Mouse (Mus musculus): Measurements from ENCODE around the gene Foxo1. TPM values are rescaled to one million over a fixed set of nuclear protein-coding genes. Genes with fewer than 3 reads are reported as not detected.
A peak's percentile ranks its signal among the peaks of the same experiment; 100 is the strongest.

Foxo1 gene
- polyA plus RNA-seq, 1 experiment from 2014 or later, result 4.3 TPM

DNA sequence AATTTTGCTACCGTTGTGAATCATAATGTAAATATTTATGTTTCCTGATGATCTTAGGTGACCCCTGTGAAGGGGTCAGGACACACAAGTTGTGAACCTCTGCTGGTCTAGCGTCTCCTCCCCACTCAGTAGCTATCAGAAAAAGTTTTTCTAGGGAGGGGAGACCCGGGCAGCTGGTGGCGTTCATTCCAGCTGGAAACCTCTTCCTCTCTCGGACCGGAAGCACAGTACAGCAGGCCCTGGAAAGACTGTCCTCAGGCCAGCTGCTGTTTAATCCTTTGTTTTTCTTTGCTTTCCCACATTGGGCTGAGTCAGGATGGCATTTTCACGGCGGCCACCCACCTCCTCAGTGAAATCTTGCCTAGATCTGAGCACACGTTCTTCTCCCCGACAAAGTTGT, 125.0 kb downstream of the Foxo1 start:
- Histone ChIP-seq H3K9me3 (no peaks in the 10 kb centered on the region), H3K4me3 (no peak overlapping the region), H3K27ac (no peak overlapping the region), H3K27me3 (replicated peaks) (no peaks in the 10 kb centered on the region), H3K9ac (no peak overlapping the region), H3K4me2 (replicated peaks) (no peak overlapping the region), H3K4me1 (no peaks in the 10 kb centered on the region), H3K36me3 (no peaks in the 10 kb centered on the region)
- ATAC-seq (ENCODE audit: low FRiP score, low read depth), result no peak
- WGBS, result 77% methylated on average over 10 of the region's 10 CpGs

DNA sequence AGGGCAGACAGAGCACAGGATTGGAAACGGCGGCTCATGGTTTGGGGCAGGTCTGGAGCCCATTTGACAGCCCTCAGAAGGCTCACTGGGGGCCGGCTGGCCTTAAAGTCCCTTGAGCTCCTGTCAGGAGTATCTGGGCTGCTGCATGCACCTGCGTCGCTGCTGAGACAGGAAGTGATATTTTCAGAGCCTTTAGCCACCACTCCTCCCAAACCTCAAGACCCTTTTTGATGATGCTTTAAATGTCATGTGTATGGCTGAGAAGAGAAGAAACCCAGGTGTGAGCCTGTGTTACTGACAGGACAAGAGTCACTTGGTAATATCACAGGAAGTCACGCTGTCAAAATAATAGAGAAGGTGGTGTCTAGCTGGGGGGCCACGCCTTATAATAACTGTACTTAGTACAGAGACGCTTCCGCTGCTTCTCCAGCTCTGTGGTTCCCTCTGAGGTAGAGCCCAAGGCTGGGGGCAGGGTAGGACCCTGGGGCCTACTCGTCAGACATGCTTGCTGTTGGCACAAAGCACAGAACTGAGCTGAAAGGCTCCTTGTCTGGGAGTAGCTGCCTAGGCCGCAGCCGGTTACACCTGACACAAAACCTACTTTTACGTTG, 128.1 kb downstream of the Foxo1 start:
- Histone ChIP-seq H3K27ac (no peak overlapping the region), H3K4me3 (no peak overlapping the region), H3K9me3 (no peaks in the 10 kb centered on the region), H3K4me2 (replicated peaks) (no peak overlapping the region), H3K27me3 (replicated peaks) (peaks cover 4% of the 10 kb centered on the region; the same call in 1 of the 2 replicates), H3K4me1 (peaks cover 6% of the 10 kb centered on the region), H3K36me3 (no peaks in the 10 kb centered on the region), H3K9ac (no peak overlapping the region)
- ATAC-seq (ENCODE audit: low FRiP score, low read depth), result no peak
- 87% methylated on average over 13 of the region's 13 CpGs for WGBS

- Histone ChIP-seq H3K9ac (no peak overlapping the region), H3K27me3 (replicated peaks) (peaks cover 4% of the 10 kb centered on the region; the same call in 1 of the 2 replicates), H3K4me3 (no peak overlapping the region), H3K9me3 (no peaks in the 10 kb centered on the region), H3K27ac (no peak overlapping the region), H3K4me1 (peaks cover 12% of the 10 kb centered on the region), H3K36me3 (no peaks in the 10 kb centered on the region), H3K4me2 (replicated peaks) (no peak overlapping the region)
- ATAC-seq (ENCODE audit: low FRiP score, low read depth), result no peak
- 72% methylated on average over 10 of the region's 10 CpGs for WGBS
Measured at GRCm38 (mm10) chr3:52396951-52397615, 128.9 kb downstream of the Foxo1 start.

- 79% methylated on average over 8 of the region's 8 CpGs for WGBS
- no peak for ATAC-seq (ENCODE audit: low FRiP score, low read depth)
- no peak overlapping the region for H3K4me3 ChIP-seq
- H3K4me1 ChIP-seq, result peaks cover 12% of the 10 kb centered on the region
- no peak overlapping the region for H3K27ac ChIP-seq
- peaks cover 4% of the 10 kb centered on the region; the same call in 1 of the 2 replicates for H3K27me3 ChIP-seq (replicated peaks)
- no peak overlapping the region for H3K9ac ChIP-seq
- no peaks in the 10 kb centered on the region for H3K9me3 ChIP-seq
- H3K36me3 ChIP-seq, result no peaks in the 10 kb centered on the region
- no peak overlapping the region for H3K4me2 ChIP-seq (replicated peaks)
Measured at GRCm38 (mm10) chr3:52397961-52398360, 129.8 kb downstream of the Foxo1 start.

- Histone ChIP-seq H3K27me3 (replicated peaks) (peaks cover 4% of the 10 kb centered on the region; the same call in 1 of the 2 replicates), H3K9ac (no peak overlapping the region; the same call in 1 of the 2 replicates), H3K4me2 (replicated peaks) (peak overlapping the region; percentile 70), H3K4me3 (no peak overlapping the region), H3K4me1 (peaks cover 12% of the 10 kb centered on the region), H3K9me3 (no peaks in the 10 kb centered on the region), H3K27ac (no peak overlapping the region), H3K36me3 (no peaks in the 10 kb centered on the region)
- ATAC-seq (ENCODE audit: low FRiP score, low read depth), result 0 out of 2 replicates have a peak, but pooled peaks have one; percentile 15
- WGBS, result 11% methylated on average over 19 of the region's 19 CpGs
Measured at GRCm38 (mm10) chr3:52400284-52401161, 132.4 kb downstream of the Foxo1 start.

DNA sequence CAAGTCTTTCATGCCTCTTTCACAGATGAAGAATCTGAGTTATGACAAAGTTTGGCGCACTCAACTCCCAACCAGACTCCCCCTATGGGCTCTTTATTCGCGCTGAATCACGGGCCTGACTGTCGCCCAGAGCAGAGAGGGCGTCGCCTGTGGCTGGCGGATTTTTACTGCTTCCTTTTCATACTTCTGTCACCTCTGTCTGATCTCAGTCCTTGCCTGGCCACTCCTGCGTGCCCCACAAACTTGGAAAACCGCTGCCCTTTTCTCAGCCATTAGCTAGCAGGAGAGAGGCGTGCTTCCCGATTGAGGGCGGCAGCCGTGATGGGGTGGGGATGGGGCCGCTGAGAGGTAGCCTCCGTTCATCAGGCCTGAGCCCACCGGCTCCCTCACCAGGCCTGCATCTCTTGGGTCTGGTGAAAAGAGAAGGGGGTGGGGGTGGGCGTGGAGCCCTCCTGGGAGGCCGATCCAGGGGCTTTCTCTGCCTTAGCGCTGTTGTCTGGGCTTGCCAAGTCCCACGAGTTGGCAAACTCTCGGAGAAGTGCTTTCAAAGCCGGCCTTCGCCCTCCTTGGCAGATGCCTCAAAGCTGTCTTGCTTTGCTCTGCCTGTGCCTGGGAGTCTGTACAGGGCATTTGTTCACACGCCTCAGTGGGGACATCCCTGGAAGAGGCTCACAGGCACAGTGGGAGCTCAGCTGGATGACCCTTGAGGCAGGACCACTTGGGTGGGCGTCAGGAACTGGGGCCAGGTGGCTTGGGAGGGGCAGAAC, 133.2 kb downstream of the Foxo1 start:
- no peak overlapping the region for H3K27ac ChIP-seq
- H3K4me2 ChIP-seq (replicated peaks), result peak overlapping the region; percentile 70
- H3K36me3 ChIP-seq, result no peaks in the 10 kb centered on the region
- 1% methylated on average over 26 of the region's 26 CpGs for WGBS
- H3K9ac ChIP-seq, result peak overlapping the region; percentile 38; the same call in 1 of the 2 replicates
- peak overlapping the region; percentile 28 for H3K4me3 ChIP-seq
- H3K4me1 ChIP-seq, result peaks cover 12% of the 10 kb centered on the region
- H3K9me3 ChIP-seq, result no peaks in the 10 kb centered on the region
- peaks cover 4% of the 10 kb centered on the region; the same call in 1 of the 2 replicates for H3K27me3 ChIP-seq (replicated peaks)
- peak; percentile 69 for ATAC-seq (ENCODE audit: low FRiP score, low read depth)

Other genes starting within 250 kb of the Foxo1 start
- 9.2 and 9.4 TPM in 2 replicates for gene Maml3, start 163.3 kb upstream of the Foxo1 start, polyA plus RNA-seq (2016; fragmentation: Nextera tagmentation; extraction: Ambion mirVana)